Mouse (Mus musculus) left cerebral cortex, adult 8-10 months (tissue): ENCODE data around the gene Atp6v0a1. TPM values are rescaled to one million over a fixed set of nuclear protein-coding genes. Genes with fewer than 3 reads are reported as not detected.

ENCODE experiments used
- DNase-seq, 2 experiments: peaks; one replicate each; pipeline ENCODE4 v3.0.0; 2022; ENCODE audit warnings: low spot score in 2 of 2
- total RNA-seq, 4 experiments: library from RNA; stranded (reverse); gene quantifications; 2 replicates each; pipeline ENCODE4 v1.2.4; 2022

Gene Atp6v0a1
- 100 to 1,000 TPM; 407 to 438 (median 419) TPM for total RNA-seq

DNA sequence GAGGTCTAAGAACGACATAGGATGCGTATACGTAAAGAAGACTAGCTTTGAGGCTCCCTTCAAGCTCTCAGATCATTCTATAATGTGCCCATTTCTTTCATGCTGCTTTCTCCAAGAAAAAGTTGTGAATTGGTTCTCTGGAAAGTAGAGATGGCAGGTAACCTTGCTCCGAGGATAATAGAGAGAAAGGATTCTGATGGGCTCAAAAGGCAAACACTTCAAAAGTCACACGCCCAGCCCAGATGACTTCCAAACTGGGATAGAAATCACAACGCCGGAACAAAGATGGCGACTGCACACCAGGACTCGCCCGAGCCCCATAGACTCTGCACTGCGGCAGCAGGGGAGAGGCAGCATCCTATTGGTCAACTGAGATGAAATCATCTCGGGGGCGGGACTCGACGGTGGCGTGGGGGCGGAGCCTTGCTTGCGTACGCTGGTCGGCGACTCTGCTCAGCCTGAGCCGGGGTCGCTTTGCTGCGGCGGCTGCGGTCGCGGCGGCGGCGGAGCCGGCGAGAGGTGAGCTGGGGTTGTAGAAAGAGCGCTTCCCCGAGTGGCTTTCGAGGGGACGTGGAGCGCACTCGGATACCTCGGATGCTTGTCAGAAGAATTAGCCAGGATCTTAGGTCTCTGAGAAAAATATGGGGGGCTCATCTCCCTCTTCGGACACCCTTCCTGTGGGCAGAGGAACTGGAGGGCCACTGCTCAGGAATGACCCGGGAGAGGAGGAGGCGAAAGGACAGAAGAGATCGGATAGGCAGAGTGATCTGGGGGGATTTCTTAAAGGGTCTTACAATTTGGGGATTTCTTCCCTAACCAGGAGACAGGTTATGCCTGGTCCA lies at the start of gene Atp6v0a1:
TSS of gene Atp6v0a1 (plus strand) at position 407 of the 842 bp plus-strand sequence.
- DNase-seq, result peak; percentile 90 to 97

- DNase-seq, result peak in 1 of 2 experiments; percentile 13
These were observed 49.8 kb upstream of the Atp6v0a1 start for GRCm38 (mm10) chr11:100959464-100959810.

- DNase-seq, result no peak
These were observed 49.4 kb upstream of the Atp6v0a1 start for GRCm38 (mm10) chr11:100959826-100960225.

- DNase-seq, result no peak
These were observed 48.7 kb upstream of the Atp6v0a1 start for GRCm38 (mm10) chr11:100960540-100960939.

DNA sequence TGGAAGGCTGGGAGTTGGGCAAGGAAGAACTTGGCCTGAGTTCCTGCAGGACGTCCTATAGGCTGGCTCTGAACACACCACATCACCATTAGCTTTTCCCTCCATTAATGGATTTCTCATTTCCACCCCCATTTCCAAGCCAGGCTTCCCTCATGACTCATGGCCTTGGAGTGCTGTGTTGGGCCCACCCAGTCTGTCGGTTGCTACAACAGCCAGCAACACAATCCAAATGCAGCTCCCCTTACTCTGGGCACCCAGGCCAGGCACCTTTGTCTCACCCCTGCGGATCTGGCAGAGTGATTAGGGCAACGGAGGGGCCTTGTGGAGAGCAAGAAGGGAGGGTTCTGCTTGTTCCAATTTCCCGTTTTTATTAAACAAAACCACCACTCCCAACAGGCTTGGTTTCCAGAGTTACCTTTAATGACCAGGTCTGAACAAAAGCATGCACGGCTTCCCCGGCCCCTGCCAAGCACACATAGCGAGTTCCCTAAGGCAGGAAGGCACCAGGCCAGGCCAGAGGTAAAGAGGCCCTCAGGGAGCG lies 46.8 kb upstream of the Atp6v0a1 start:
- DNase-seq, result no peak

DNA sequence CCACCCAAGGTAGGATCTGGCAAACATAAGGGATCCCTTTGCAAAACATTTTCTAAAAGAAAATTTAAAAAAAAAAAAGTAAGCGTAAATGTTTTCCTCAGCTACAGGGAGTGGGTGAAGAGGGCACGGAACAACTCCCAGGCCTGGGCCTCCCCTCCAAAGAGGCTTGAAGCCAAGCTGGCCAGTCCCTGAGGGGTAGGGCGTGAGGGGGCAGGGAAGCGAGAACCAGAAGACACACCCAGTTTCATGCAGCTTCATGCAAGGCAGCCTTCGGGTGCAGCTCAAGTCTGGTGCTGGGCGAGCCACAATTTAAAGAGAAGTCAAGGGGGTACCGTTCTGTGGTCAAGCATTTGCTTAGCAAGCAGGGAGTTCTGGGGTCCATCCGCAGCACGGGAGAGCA lies 45.6 kb upstream of the Atp6v0a1 start:
- no peak for DNase-seq

DNA sequence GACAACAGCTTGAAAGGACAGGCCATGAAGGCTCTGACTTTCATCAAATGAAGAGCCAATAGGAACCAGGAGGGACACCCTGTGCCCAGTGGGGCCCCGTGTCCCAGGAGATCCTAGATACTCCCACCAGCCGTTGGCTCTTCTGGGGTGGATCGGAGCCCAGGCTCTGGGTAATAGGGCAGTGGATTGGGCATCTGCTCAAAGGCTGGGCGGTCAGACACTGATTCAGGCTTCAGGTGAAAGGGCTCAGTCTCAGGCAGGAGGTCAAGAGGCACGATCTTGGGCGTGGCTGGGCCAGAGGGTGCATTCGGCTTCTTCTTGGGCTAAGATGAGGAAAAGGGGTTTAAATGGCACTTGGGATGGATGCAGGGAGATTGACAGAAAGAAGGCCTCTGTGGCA lies 45.1 kb upstream of the Atp6v0a1 start:
- no peak for DNase-seq

GRCm38 (mm10) chr11:100964901-100965542 lies 44.2 kb upstream of the Atp6v0a1 start:
- DNase-seq, result no peak

DNA sequence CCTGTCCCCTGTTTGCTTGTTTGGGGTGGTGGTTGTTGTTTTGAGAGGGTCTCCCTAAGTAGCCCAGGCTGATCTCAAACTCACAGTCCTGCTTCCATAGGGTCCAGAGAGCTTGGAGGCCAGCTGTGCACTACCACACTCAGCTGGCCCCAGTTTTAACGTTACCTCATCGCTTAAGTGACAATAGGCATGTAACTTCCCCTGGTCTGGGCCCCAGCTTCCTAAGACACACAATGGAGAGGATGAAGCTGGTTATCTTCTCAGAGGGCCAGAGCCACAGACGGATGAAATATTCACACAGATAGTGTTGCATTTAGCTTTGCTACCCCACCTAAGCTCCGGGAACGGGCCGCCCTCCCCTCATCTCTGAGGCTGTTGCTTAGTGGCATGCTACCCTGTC lies 43.5 kb upstream of the Atp6v0a1 start:
- DNase-seq, result no peak

DNA sequence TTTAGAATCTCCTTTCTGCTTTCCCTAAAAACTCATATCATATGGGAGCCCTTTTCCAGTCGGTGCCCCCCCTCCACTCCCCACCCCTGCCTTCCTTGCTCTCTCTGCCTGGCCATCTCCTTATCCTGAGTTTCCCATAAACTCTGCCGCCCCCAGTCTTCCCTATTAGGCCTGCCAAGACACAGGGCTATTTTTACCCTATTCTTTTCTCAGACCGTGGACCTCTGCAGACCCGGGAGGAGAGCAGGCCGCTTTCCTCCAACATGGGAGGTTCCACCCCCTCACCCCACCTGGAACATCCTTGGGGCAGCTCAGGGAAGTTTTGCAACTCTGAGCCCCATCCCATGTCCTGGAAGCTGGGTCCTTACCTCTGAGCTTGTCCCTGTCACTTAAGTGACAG lies 41.9 kb upstream of the Atp6v0a1 start:
- no peak for DNase-seq

DNA sequence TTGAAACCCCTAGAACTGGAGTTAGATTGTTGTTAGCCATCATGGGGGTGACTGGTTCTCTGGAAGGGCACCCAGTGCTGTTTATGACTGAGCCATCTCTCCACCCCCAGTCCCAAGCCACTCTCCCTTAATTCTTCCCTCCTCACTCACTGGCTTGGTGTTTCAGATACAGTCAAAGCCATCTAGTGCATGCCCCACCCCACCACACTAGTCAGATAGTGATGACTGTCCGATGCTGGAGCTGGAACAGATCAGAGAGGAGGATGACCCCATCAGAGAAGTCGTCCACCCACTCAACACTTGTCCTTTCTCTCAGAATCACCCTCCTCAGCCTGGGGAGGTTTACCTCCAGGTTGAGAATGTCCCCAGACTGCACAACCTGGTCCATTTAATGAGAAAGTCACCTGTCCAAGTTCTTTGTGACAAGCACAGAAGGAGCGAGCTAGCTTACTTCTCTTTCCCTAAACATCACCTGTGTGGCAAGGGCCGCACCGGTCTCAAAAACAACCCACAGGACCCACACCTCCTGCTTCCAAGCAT lies 41.3 kb upstream of the Atp6v0a1 start:
- no peak for DNase-seq

GRCm38 (mm10) chr11:100968501-100968900 lies 40.8 kb upstream of the Atp6v0a1 start:
- no peak for DNase-seq

- DNase-seq, result no peak
These were observed 40.0 kb upstream of the Atp6v0a1 start for GRCm38 (mm10) chr11:100969189-100969743.

GRCm38 (mm10) chr11:100969744-100970556 lies 39.3 kb upstream of the Atp6v0a1 start:
- no peak for DNase-seq

- DNase-seq, result peak in 1 of 2 experiments; percentile 31
These were observed 38.7 kb upstream of the Atp6v0a1 start, which contains the start of gene Cavin1 for GRCm38 (mm10) chr11:100970557-100970937. Gene Cavin1 (minus strand): TSS chr11:100970887.

GRCm38 (mm10) chr11:100971455-100971854 lies 37.8 kb upstream of the Atp6v0a1 start:
- DNase-seq, result no peak

GRCm38 (mm10) chr11:100973245-100973644 lies 36.0 kb upstream of the Atp6v0a1 start:
- DNase-seq, result no peak

GRCm38 (mm10) chr11:100974381-100974970 lies 34.8 kb upstream of the Atp6v0a1 start:
- no peak for DNase-seq

DNA sequence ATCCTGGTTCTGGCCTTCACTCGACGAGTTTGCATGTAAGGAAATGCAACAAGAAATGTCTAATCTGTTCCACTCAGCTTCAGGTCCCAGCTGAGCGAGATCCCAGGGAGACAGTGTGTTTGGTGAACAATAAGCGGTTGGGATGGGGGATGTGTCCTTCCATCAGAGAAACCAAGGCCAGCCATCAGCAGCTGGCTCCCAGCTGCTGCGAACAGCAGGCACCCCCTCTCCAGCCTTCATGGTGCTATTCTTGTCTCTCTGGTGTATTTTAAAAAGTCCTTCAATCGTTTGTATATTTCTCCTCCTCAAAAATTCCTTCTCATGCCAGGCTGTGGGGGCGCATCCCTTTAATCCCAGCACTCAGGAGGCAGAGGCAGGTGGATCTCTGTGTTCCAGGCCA lies 34.0 kb upstream of the Atp6v0a1 start:
- DNase-seq, result no peak

DNA sequence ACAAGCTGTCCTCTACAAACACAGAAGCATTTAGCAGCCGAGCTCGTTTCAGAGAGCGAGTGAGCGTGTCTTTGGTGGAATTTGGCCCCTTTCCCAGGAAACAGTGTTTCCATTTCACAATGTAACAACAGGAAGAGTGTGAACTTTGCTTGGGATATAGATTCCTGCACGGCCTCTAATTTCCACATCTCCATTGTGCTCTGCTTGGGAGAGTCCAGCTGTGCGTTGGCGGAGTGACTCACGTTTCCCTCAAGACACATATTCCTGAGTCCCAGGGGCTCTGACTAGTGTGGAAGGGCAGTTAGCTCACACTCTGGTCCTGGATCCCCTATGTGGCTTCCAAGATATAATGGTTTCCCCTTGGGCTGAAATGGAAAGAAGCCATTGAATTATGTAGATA lies 29.4 kb upstream of the Atp6v0a1 start:
- DNase-seq, result no peak

GRCm38 (mm10) chr11:100980438-100980837 lies 28.8 kb upstream of the Atp6v0a1 start:
- DNase-seq, result no peak
